Mouse (Mus musculus) MEL (cell line): ENCODE measurements at regions not wholly inside any gene's neighbourhood (a gene's known extent, or its start where the extent isn't known, plus 50 kb on each side); places are given as distances from the start of the nearest gene placed in this dataset.

Experiments used
- DNase-seq: peaks from one replicate; pipeline ENCODE4 v3.0.0; 2011; ENCODE audit warnings: low read depth, low spot score
- H3K27ac ChIP-seq: 2 replicates; pipeline ENCODE4 v1.5.1; 2012; ENCODE audit warnings: low read depth, mild to moderate bottlenecking, control low read depth, low read length, moderate library complexity; ENCODE audit not compliant: control insufficient read depth
- H3K27me3 ChIP-seq, 2 experiments: fragments of 150-350 bp in 1 of 2; sonication (generic) in 1 of 2; 2 replicates each; pipeline ENCODE4 v1.6.1; 2012; ENCODE audit warnings: low read length in 2 of 2, mild to moderate bottlenecking in 2 of 2, improper control_type of control experiment in 1 of 2, moderate library complexity in 1 of 2; ENCODE audit not compliant: insufficient read depth in 2 of 2, control insufficient read depth in 1 of 2
- H3K36me3 ChIP-seq, 2 experiments: 2 replicates each; pipeline ENCODE4 v1.6.1; 2012 to 2014; ENCODE audit warnings: low read length in 2 of 2, improper control_type of control experiment in 1 of 2, inconsistent platforms in 1 of 2, mild to moderate bottlenecking in 1 of 2; ENCODE audit not compliant: insufficient read depth in 2 of 2, control insufficient read depth in 1 of 2
- H3K4me1 ChIP-seq, 2 experiments: fragments of 150-350 bp in 1 of 2; sonication (generic) in 1 of 2; 2 replicates each; pipeline ENCODE4 v1.6.1; 2012; ENCODE audit warnings: low read length in 2 of 2, improper control_type of control experiment in 1 of 2, mild to moderate bottlenecking in 1 of 2; ENCODE audit not compliant: insufficient read depth in 2 of 2, control insufficient read depth in 1 of 2
- H3K4me3 ChIP-seq, 2 experiments: fragments of 150-350 bp in 1 of 2; sonication (generic) in 1 of 2; 2 replicates each; pipeline ENCODE4 v1.5.1; 2012; ENCODE audit warnings: low read depth in 2 of 2, low read length in 2 of 2, mild to moderate bottlenecking in 2 of 2, moderate library complexity in 2 of 2, control low read depth in 1 of 2, improper control_type of control experiment in 1 of 2; ENCODE audit not compliant: control insufficient read depth in 1 of 2, insufficient read depth in 1 of 2
- H3K79me2 ChIP-seq: 2 replicates; pipeline ENCODE4 v1.6.1; 2012; ENCODE audit warnings: mild to moderate bottlenecking, low read length, moderate library complexity; ENCODE audit not compliant: control insufficient read depth, poor library complexity, insufficient read depth
- H3K9ac ChIP-seq: 2 replicates; pipeline ENCODE4 v1.6.1; 2012; ENCODE audit warnings: low read depth, mild to moderate bottlenecking, control low read depth, low read length, moderate library complexity; ENCODE audit not compliant: control insufficient read depth, poor library complexity, severe bottlenecking
- H3K9me3 ChIP-seq: fragments of 150-350 bp; sonication (generic); replicated peaks from 2 replicates; pipeline ENCODE4 v1.6.1; 2012; ENCODE audit warnings: mild to moderate bottlenecking, low read length, improper control_type of control experiment, moderate library complexity; ENCODE audit not compliant: insufficient read depth
- CHD1 ChIP-seq: IDR thresholded peaks from 2 replicates; pipeline ENCODE4 v1.6.1; 2012; ENCODE audit warnings: low read depth, mild to moderate bottlenecking, inconsistent platforms, low read length, improper control_type of control experiment
- CHD2 ChIP-seq: IDR thresholded peaks from 2 replicates; pipeline ENCODE4 v1.6.1; 2011; ENCODE audit warnings: low read length, improper control_type of control experiment
- EP300 ChIP-seq, 2 experiments: IDR thresholded peaks; 2 replicates each; pipeline ENCODE4 v1.6.1; 2011; ENCODE audit warnings: improper control_type of control experiment in 2 of 2, low read length in 2 of 2, low read depth in 1 of 2, mild to moderate bottlenecking in 1 of 2
- ETS1 ChIP-seq: IDR thresholded peaks from 2 replicates; pipeline ENCODE4 v1.6.1; 2012; ENCODE audit warnings: low read depth, mild to moderate bottlenecking, inconsistent platforms, low read length, improper control_type of control experiment, moderate library complexity
- HCFC1 ChIP-seq: IDR thresholded peaks from 2 replicates; pipeline ENCODE4 v1.6.1; 2012; ENCODE audit warnings: low read depth, mild to moderate bottlenecking, inconsistent platforms, low read length, improper control_type of control experiment, moderate library complexity
- MAFK ChIP-seq: IDR thresholded peaks from 2 replicates; pipeline ENCODE4 v1.6.1; 2011; ENCODE audit warnings: low read depth, mild to moderate bottlenecking, low read length, improper control_type of control experiment, borderline replicate concordance
- MXI1 ChIP-seq: IDR thresholded peaks from 2 replicates; pipeline ENCODE4 v1.6.1; 2011; ENCODE audit warnings: mild to moderate bottlenecking, low read depth, low read length, improper control_type of control experiment
- MYC ChIP-seq: IDR thresholded peaks from 2 replicates; pipeline ENCODE4 v1.6.1; 2011; ENCODE audit warnings: low read depth, mild to moderate bottlenecking, low read length, improper control_type of control experiment, moderate library complexity
- NELFE ChIP-seq: IDR thresholded peaks from 2 replicates; pipeline ENCODE4 v1.6.1; 2011; ENCODE audit warnings: low read depth, low read length, improper control_type of control experiment
- NRF1 ChIP-seq: IDR thresholded peaks from 2 replicates; pipeline ENCODE4 v1.6.1; 2014; ENCODE audit warnings: low read depth, mild to moderate bottlenecking, inconsistent platforms, low read length, improper control_type of control experiment, moderate library complexity; ENCODE audit not compliant: poor library complexity, insufficient read depth, severe bottlenecking
- POLR2A ChIP-seq, 2 experiments: IDR thresholded peaks; 2 replicates each; pipeline ENCODE4 v1.6.1; 2011 to 2012; ENCODE audit warnings: low read length in 2 of 2, mild to moderate bottlenecking in 2 of 2, control low read depth in 1 of 2, improper control_type of control experiment in 1 of 2, low read depth in 1 of 2, moderate library complexity in 1 of 2; ENCODE audit not compliant: control insufficient read depth in 1 of 2, insufficient read depth in 1 of 2, poor library complexity in 1 of 2
- POLR2AphosphoS5 ChIP-seq: IDR thresholded peaks from 2 replicates; pipeline ENCODE4 v1.6.1; 2012; ENCODE audit warnings: low read depth, borderline replicate concordance, mild to moderate bottlenecking, inconsistent platforms, low read length, moderate library complexity, mixed read lengths
- RAD21 ChIP-seq: IDR thresholded peaks from 2 replicates; pipeline ENCODE4 v1.6.1; 2011; ENCODE audit warnings: mild to moderate bottlenecking, low read depth, low read length, improper control_type of control experiment
- SIN3A ChIP-seq: IDR thresholded peaks from 2 replicates; pipeline ENCODE4 v1.6.1; 2012; ENCODE audit warnings: low read length, improper control_type of control experiment, inconsistent platforms
- SMC3 ChIP-seq: IDR thresholded peaks from 2 replicates; pipeline ENCODE4 v1.6.1; 2011; ENCODE audit warnings: low read depth, low read length, improper control_type of control experiment
- TBP ChIP-seq: IDR thresholded peaks from 2 replicates; pipeline ENCODE4 v1.8.0; 2011; ENCODE audit warnings: low read depth, low read length, improper control_type of control experiment
- TCF12 ChIP-seq: IDR thresholded peaks from 2 replicates; pipeline ENCODE4 v1.6.1; 2014; ENCODE audit warnings: low read depth, mild to moderate bottlenecking, inconsistent platforms, low read length, improper control_type of control experiment, moderate library complexity
- USF1 ChIP-seq: IDR thresholded peaks from 2 replicates; pipeline ENCODE4 v1.6.1; 2014; ENCODE audit warnings: low read depth, mild to moderate bottlenecking, inconsistent platforms, low read length, improper control_type of control experiment, moderate library complexity
- ZC3H11A ChIP-seq: IDR thresholded peaks from 2 replicates; pipeline ENCODE4 v1.6.1; 2012; ENCODE audit warnings: low read depth, mild to moderate bottlenecking, inconsistent platforms, low read length, improper control_type of control experiment
- ZMIZ1 ChIP-seq: IDR thresholded peaks from 2 replicates; pipeline ENCODE4 v1.6.1; 2012; ENCODE audit warnings: low read depth, mild to moderate bottlenecking, inconsistent platforms, low read length, improper control_type of control experiment, moderate library complexity
- ZNF384 ChIP-seq: IDR thresholded peaks from 2 replicates; pipeline ENCODE4 v1.6.1; 2012; ENCODE audit warnings: low read depth, mild to moderate bottlenecking, inconsistent platforms, low read length, improper control_type of control experiment

- no peak overlapping the region for H3K27ac ChIP-seq
- no peaks in the 10 kb centered on the region for H3K9me3 ChIP-seq
- no peak for DNase-seq
- H3K27me3 ChIP-seq: no peaks in the 10 kb centered on the region
- TF ChIP-seq EP300 (IDR thresholded peaks at IDR 0.05; ENCODE audit: low read depth in 1 of 2, low read length in 2 of 2): no peak
- no peak for TF ChIP-seq POLR2A (IDR thresholded peaks at IDR 0.05; ENCODE audit: control insufficient read depth in 1 of 2, insufficient read depth in 1 of 2, low read depth in 1 of 2, low read length in 2 of 2, poor library complexity in 1 of 2)
- no peak for TF ChIP-seq ZMIZ1
- no peak for TF ChIP-seq NRF1
- no peak for TF ChIP-seq RAD21
- no peak for TF ChIP-seq USF1
- TF ChIP-seq SMC3: no peak
- no peak for TF ChIP-seq TCF12
- TF ChIP-seq ZC3H11A: no peak
- no peak for TF ChIP-seq CHD2
- TF ChIP-seq ETS1: no peak
- TF ChIP-seq HCFC1: no peak
- TF ChIP-seq POLR2AphosphoS5: no peak
- TF ChIP-seq SIN3A: no peak
- TF ChIP-seq MYC: no peak
- no peak for TF ChIP-seq MAFK
- TF ChIP-seq MXI1: no peak
- no peak for TF ChIP-seq CHD1
- H3K4me3 ChIP-seq: no peak overlapping the region
- H3K79me2 ChIP-seq: no peaks in the 10 kb centered on the region
- H3K9ac ChIP-seq: no peak overlapping the region
- H3K4me1 ChIP-seq: no peaks in the 10 kb centered on the region
- no peaks in the 10 kb centered on the region for H3K36me3 ChIP-seq
Measured at GRCm38 (mm10) chr14:29837063-29837462, 115.4 kb upstream of the Cacna2d3 start.

GRCm38 (mm10) chr14:29839576-29839975, 117.9 kb upstream of the Cacna2d3 start:
- no peak for TF ChIP-seq USF1
- TF ChIP-seq TBP: no peak
- no peak for TF ChIP-seq ZNF384
- no peak for TF ChIP-seq NELFE
- no peaks in the 10 kb centered on the region for H3K4me1 ChIP-seq
- no peak for DNase-seq
- H3K9me3 ChIP-seq: no peaks in the 10 kb centered on the region
- H3K36me3 ChIP-seq: no peaks in the 10 kb centered on the region
- H3K9ac ChIP-seq: no peak overlapping the region
- H3K79me2 ChIP-seq: no peaks in the 10 kb centered on the region; the same call in 1 of the 2 replicates
- no peak overlapping the region for H3K27ac ChIP-seq
- H3K27me3 ChIP-seq: no peaks in the 10 kb centered on the region
- no peak overlapping the region for H3K4me3 ChIP-seq
